Mouse (Mus musculus) ES-Bruce4 (cell line): Measurements from ENCODE around the gene Sipa1l1.

Experiments
- CTCF ChIP-seq: IDR thresholded peaks from one replicate; pipeline ENCODE4 v1.8.1; 2011; ENCODE audit warnings: low read depth, low read length
- EP300 ChIP-seq: IDR thresholded peaks from 2 replicates; pipeline ENCODE4 v1.6.1; 2011; ENCODE audit warnings: low read depth, low read length; ENCODE audit not compliant: insufficient read depth
- POLR2A ChIP-seq: IDR thresholded peaks from one replicate; pipeline ENCODE4 v1.8.1; 2011; ENCODE audit warnings: low read length; ENCODE audit not compliant: insufficient read depth

DNA sequence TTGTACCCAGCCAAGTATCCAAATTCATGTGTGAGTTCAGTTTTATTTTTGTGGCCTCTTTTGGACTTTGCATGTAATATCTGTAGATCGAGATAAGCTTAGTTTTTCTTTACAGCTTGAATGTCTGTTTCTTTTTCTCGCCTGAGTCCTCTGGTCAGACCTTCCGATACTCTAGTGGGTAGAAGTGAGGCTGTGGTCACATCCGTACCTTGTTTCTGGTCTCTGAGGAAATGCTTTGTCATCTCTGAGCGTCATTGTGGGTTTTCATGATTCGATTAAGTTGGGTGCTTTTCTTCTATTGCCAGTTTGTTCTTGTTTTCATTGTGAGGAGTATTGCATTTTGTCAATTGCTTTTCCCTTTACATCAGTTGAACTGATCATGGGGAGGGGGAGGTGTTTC lies 76.1 kb downstream of the Sipa1l1 start:
- TF ChIP-seq EP300: no peak
- no peak for TF ChIP-seq CTCF
- no peak for TF ChIP-seq POLR2A
